Mouse (Mus musculus) cerebellum, adult 8-10 months (tissue): ENCODE results near the gene Rps6ka2.

ENCODE experiments used
- DNase-seq: peaks from one replicate; pipeline ENCODE4 v3.0.0; 2022

The Rps6ka2 gene

GRCm38 (mm10) chr17:7221310-7221709 lies 51.4 kb downstream of the Rps6ka2 start:
- DNase-seq, result no peak

GRCm38 (mm10) chr17:7222198-7222597 lies 52.3 kb downstream of the Rps6ka2 start:
- DNase-seq, result no peak

- DNase-seq, result no peak
Observed at GRCm38 (mm10) chr17:7228545-7228944, 58.6 kb downstream of the Rps6ka2 start.

- DNase-seq, result no peak
Observed at GRCm38 (mm10) chr17:7231312-7231711, 61.4 kb downstream of the Rps6ka2 start.

GRCm38 (mm10) chr17:7231790-7232189 lies 61.9 kb downstream of the Rps6ka2 start:
- DNase-seq, result no peak

GRCm38 (mm10) chr17:7232400-7232799 lies 62.5 kb downstream of the Rps6ka2 start:
- DNase-seq, result no peak

GRCm38 (mm10) chr17:7233197-7233596 lies 63.3 kb downstream of the Rps6ka2 start:
- no peak for DNase-seq

GRCm38 (mm10) chr17:7237706-7238105 lies 67.8 kb downstream of the Rps6ka2 start:
- DNase-seq, result no peak

- DNase-seq, result no peak
Observed at GRCm38 (mm10) chr17:7238766-7239165, 68.9 kb downstream of the Rps6ka2 start.

GRCm38 (mm10) chr17:7240526-7240925 lies 70.6 kb downstream of the Rps6ka2 start:
- no peak for DNase-seq

- no peak for DNase-seq
Observed at GRCm38 (mm10) chr17:7245078-7245477, 75.2 kb downstream of the Rps6ka2 start.

- no peak for DNase-seq
Observed at GRCm38 (mm10) chr17:7246893-7247556, 77.1 kb downstream of the Rps6ka2 start.

- DNase-seq, result no peak
Observed at GRCm38 (mm10) chr17:7250373-7250772, 80.5 kb downstream of the Rps6ka2 start.

GRCm38 (mm10) chr17:7257208-7257607 lies 87.3 kb downstream of the Rps6ka2 start:
- DNase-seq, result no peak

- DNase-seq, result no peak
Observed at GRCm38 (mm10) chr17:7258748-7259359, 88.9 kb downstream of the Rps6ka2 start.

- no peak for DNase-seq
Observed at GRCm38 (mm10) chr17:7260360-7260759, 90.4 kb downstream of the Rps6ka2 start.

GRCm38 (mm10) chr17:7262056-7262455 lies 92.1 kb downstream of the Rps6ka2 start:
- DNase-seq, result no peak

GRCm38 (mm10) chr17:7262620-7263019 lies 92.7 kb downstream of the Rps6ka2 start:
- no peak for DNase-seq

GRCm38 (mm10) chr17:7264610-7265009 lies 94.7 kb downstream of the Rps6ka2 start:
- no peak for DNase-seq

GRCm38 (mm10) chr17:7265291-7265690 lies 95.4 kb downstream of the Rps6ka2 start:
- no peak for DNase-seq

- no peak for DNase-seq
Observed at GRCm38 (mm10) chr17:7265705-7266368, 95.9 kb downstream of the Rps6ka2 start.

- DNase-seq, result no peak
Observed at GRCm38 (mm10) chr17:7267843-7268242, 97.9 kb downstream of the Rps6ka2 start.

GRCm38 (mm10) chr17:7269151-7269806 lies 99.4 kb downstream of the Rps6ka2 start:
- no peak for DNase-seq

GRCm38 (mm10) chr17:7270506-7270905 lies 100.6 kb downstream of the Rps6ka2 start:
- no peak for DNase-seq
